Mouse (Mus musculus) liver, embryonic 14.5 days (tissue): Measurements from ENCODE around the gene Ly75.

Experiments used
- CTCF ChIP-seq: IDR thresholded peaks from 2 replicates; pipeline ENCODE4 v1.5.1; 2016; ENCODE audit warnings: antibody characterized with exemption, low read depth, control low read depth
- EP300 ChIP-seq: IDR thresholded peaks from 2 replicates; pipeline ENCODE4 v1.6.1; 2016; ENCODE audit warnings: antibody characterized with exemption, low read depth

DNA sequence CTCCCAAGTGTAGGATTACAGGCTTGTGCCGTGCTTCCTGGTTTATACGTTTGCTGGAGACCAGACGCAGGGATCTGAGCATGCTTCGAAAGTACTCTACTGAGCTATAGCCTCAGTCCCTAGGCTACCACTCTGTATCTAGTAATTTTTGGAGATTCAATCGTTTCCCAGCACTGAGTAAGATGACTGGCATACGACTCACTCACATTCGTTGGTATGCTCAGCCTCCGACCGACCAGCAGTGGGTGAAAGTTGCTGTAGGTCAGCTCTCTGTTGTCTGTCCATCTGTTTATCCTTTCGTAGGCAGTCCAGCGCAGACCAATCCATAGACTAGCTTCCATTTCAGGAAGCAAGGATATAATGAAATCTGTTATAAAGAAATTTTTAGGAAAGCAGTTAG, 55.5 kb downstream of the Ly75 start:
- no peak for TF ChIP-seq CTCF
- TF ChIP-seq EP300 = no peak
